Mouse (Mus musculus): ENCODE measurements around the gene Trappc11. TPM values are rescaled to one million over a fixed set of nuclear protein-coding genes. Genes with fewer than 3 reads are reported as not detected.
A peak's percentile ranks its signal among the peaks of the same experiment; 100 is the strongest.
"Not testable (repeated sequence)": the region's sequence is repeated elsewhere in the genome, so short reads cannot be mapped to it uniquely, and the experiment has no call there.

The Trappc11 gene
- total and polyA plus RNA-seq, 2 experiments from 2014 or later, result 26.0 to 48.7 TPM

DNA sequence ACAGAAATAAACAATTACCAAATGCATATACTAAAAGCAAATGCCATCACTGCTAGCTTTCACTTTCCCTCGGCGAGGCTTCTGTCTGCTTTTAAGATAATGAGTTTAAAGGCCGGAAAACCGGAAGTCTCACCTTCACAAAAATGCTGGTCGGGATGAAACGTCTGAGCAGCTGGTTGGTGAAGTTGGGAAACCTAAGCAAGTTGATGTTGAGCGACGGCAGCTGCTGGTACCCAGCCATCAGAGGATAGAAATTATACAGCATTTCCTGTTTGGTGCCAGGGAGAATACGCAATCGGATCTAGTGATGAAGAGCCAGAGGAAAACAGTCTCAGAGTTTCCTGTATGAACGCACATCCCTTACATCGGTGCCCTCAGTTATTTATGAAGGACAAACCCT is 40.2 kb downstream of the Trappc11 start:
- H3K4me3 ChIP-seq (ENCODE audit: low read depth, low read length), result no peak overlapping the region
- no peaks in the 10 kb centered on the region for H3K4me1 ChIP-seq (ENCODE audit: insufficient read depth)
- H3K27ac ChIP-seq (ENCODE audit: low read depth, low read length), result no peak overlapping the region
- H3K36me3 ChIP-seq (ENCODE audit: insufficient read depth), result peaks cover 70% of the 10 kb centered on the region
- H3K9me3 ChIP-seq (ENCODE audit: low read length), result no peaks in the 10 kb centered on the region
- H3K27me3 ChIP-seq (ENCODE audit: insufficient read depth, low read length), result no peaks in the 10 kb centered on the region
- no peak overlapping the region for H3K9ac ChIP-seq
- no peak for ATAC-seq
- DNase-seq, result no peak
- 94% methylated on average over 12 of the region's 12 CpGs for WGBS
- H3K4me2 ChIP-seq (ENCODE audit: low read depth), result no peak overlapping the region
- TF ChIP-seq CTCF (IDR thresholded peaks at IDR 0.05; ENCODE audit: low read depth), result no peak

DNA sequence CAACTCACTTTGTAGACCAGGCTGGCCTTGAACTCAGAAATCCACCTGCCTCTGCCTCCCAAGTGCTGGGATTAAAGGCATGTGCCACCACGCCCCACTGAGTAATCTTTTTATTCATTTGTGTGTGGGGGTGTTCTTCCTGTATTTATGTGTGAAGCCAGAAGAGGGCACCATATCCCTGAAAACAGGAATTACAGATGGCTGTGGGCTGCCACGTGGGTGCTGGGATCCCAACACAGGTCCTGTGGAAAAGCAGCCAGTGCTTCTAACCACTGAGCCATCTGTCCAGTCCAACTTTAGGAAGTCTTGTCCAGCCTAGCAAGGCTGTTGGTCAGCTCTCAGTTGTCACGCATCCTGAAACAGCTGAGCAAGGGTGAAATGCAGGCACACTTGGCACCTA is 46.0 kb downstream of the Trappc11 start:
- DNase-seq (no peak), ATAC-seq (no peak)
- Histone ChIP-seq H3K4me2 (ENCODE audit: low read depth) (no peak overlapping the region), H3K4me1 (ENCODE audit: insufficient read depth) (no peaks in the 10 kb centered on the region), H3K9ac (no peak overlapping the region), H3K4me3 (ENCODE audit: low read depth, low read length) (no peak overlapping the region), H3K27ac (ENCODE audit: low read depth, low read length) (no peak overlapping the region), H3K9me3 (ENCODE audit: low read length) (no peaks in the 10 kb centered on the region), H3K36me3 (ENCODE audit: insufficient read depth) (peaks cover 25% of the 10 kb centered on the region), H3K27me3 (ENCODE audit: insufficient read depth, low read length) (no peaks in the 10 kb centered on the region)
- no peak for TF ChIP-seq CTCF (IDR thresholded peaks at IDR 0.05; ENCODE audit: low read depth)
- WGBS, result 91% methylated on average over 3 of the region's 3 CpGs

GRCm38 (mm10) chr8:47482354-47483071 is 50.8 kb downstream of the Trappc11 start:
- Histone ChIP-seq H3K4me1 (ENCODE audit: insufficient read depth) (no peaks in the 10 kb centered on the region), H3K36me3 (ENCODE audit: insufficient read depth) (0 out of 2 replicates have a peak, but pooled peaks cover 4% of the 10 kb centered on the region), H3K27me3 (ENCODE audit: insufficient read depth, low read length) (no peaks in the 10 kb centered on the region), H3K4me2 (ENCODE audit: low read depth) (no peak overlapping the region), H3K4me3 (ENCODE audit: low read depth, low read length) (no peak overlapping the region), H3K9ac (no peak overlapping the region), H3K9me3 (ENCODE audit: low read length) (no peaks in the 10 kb centered on the region), H3K27ac (ENCODE audit: low read depth, low read length) (no peak overlapping the region)
- DNase-seq (no peak), ATAC-seq (no peak)
- WGBS, result 36% methylated on average over 12 of the region's 12 CpGs
- TF ChIP-seq CTCF (IDR thresholded peaks at IDR 0.05; ENCODE audit: low read depth), result no peak

GRCm38 (mm10) chr8:47480039-47480438 is 53.2 kb downstream of the Trappc11 start:
- H3K9me3 ChIP-seq (ENCODE audit: low read length), result no peaks in the 10 kb centered on the region
- H3K9ac ChIP-seq, result no peak overlapping the region
- H3K4me3 ChIP-seq (ENCODE audit: low read depth, low read length), result no peak overlapping the region
- 60% methylated on average over 7 of the region's 7 CpGs for WGBS
- DNase-seq (peak; percentile 46), ATAC-seq (peak; percentile 78)
- H3K4me2 ChIP-seq (ENCODE audit: low read depth), result no peak overlapping the region
- no peaks in the 10 kb centered on the region for H3K27me3 ChIP-seq (ENCODE audit: insufficient read depth, low read length)
- H3K36me3 ChIP-seq (ENCODE audit: insufficient read depth), result no peaks in the 10 kb centered on the region
- H3K27ac ChIP-seq (ENCODE audit: low read depth, low read length), result no peak overlapping the region
- TF ChIP-seq CTCF (IDR thresholded peaks at IDR 0.05; ENCODE audit: low read depth), result no peak
- no peaks in the 10 kb centered on the region for H3K4me1 ChIP-seq (ENCODE audit: insufficient read depth)

DNA sequence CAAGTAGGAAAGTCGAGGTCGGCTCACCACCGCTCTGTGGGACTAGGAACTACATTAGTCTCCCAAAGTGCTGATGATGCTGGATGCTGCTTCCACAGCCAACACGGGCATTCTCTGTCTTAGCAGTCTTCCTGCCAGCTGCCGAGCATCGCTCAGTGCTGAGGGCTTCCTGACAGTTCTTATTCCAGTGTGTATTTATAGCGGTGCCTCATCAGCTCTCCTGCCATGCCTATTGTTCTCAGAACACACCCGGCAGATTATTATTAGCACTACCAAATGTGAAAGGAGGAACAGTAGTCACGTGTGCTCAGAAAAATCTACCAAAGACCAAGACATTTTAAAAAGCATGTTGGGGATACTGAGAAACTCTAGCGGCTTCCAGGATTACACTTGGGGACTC is 71.6 kb downstream of the Trappc11 start:
- peak; percentile 54 for DNase-seq
- no peak overlapping the region for H3K9ac ChIP-seq
- WGBS, result 64% methylated on average over 10 of the region's 10 CpGs
- no peaks in the 10 kb centered on the region for H3K27me3 ChIP-seq (ENCODE audit: insufficient read depth, low read length)
- peak overlapping the region; percentile 29; the same call in 1 of the 2 replicates for H3K27ac ChIP-seq (ENCODE audit: low read depth, low read length)
- 0 out of 2 replicates have a peak, but pooled peaks cover 5% of the 10 kb centered on the region for H3K9me3 ChIP-seq (ENCODE audit: low read length)
- no peaks in the 10 kb centered on the region for H3K36me3 ChIP-seq (ENCODE audit: insufficient read depth)
- ATAC-seq, result peak; percentile 96
- no peak for TF ChIP-seq CTCF (IDR thresholded peaks at IDR 0.05; ENCODE audit: low read depth)
- H3K4me2 ChIP-seq (ENCODE audit: low read depth), result no peak overlapping the region
- H3K4me3 ChIP-seq (ENCODE audit: low read depth, low read length), result no peak overlapping the region
- H3K4me1 ChIP-seq (ENCODE audit: insufficient read depth), result no peaks in the 10 kb centered on the region

DNA sequence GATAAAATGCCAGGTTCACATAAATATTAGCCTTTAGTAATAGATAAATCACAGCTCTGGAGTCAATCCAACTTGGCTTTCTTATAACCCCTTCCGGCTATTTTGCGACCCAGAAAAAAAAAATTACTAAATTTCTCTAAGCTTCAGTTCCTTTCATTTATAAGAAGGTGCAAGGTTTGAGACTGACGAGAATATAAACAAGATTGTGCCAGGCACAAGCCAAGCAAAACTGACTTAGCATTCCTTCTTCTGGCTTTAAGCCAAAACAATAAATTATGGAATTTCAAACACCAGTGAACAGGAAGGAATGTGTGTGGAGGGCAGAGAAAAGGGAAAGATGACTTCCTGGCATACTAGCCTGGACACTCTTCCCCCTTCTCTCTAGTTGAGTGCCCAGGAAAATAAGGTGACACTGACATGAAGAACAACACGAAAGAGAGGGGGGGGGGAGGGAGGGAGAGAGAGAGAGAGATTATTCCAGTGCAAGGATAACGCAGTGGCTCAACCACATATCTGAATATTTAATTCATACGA is 74.0 kb downstream of the Trappc11 start:
- Histone ChIP-seq H3K4me3 (ENCODE audit: low read depth, low read length) (no peak overlapping the region), H3K36me3 (ENCODE audit: insufficient read depth) (no peaks in the 10 kb centered on the region), H3K27ac (ENCODE audit: low read depth, low read length) (no peak overlapping the region), H3K27me3 (ENCODE audit: insufficient read depth, low read length) (no peaks in the 10 kb centered on the region), H3K4me1 (ENCODE audit: insufficient read depth) (no peaks in the 10 kb centered on the region), H3K9ac (no peak overlapping the region), H3K4me2 (ENCODE audit: low read depth) (no peak overlapping the region), H3K9me3 (ENCODE audit: low read length) (0 out of 2 replicates have a peak, but pooled peaks cover 5% of the 10 kb centered on the region)
- 82% methylated on average over 6 of the region's 6 CpGs for WGBS
- DNase-seq (no peak), ATAC-seq (no peak)
- TF ChIP-seq CTCF (IDR thresholded peaks at IDR 0.05; ENCODE audit: low read depth), result no peak

GRCm38 (mm10) chr8:47458591-47458990 is 74.7 kb downstream of the Trappc11 start:
- ATAC-seq (no peak), DNase-seq (no peak)
- WGBS, result 95% methylated on average over 10 of the region's 10 CpGs

GRCm38 (mm10) chr8:47449211-47449610 is 84.1 kb downstream of the Trappc11 start:
- not testable (repeated sequence) for ATAC-seq; H3K4me3 ChIP-seq (ENCODE audit: low read depth, low read length); H3K27me3 ChIP-seq (ENCODE audit: insufficient read depth, low read length); H3K9me3 ChIP-seq (ENCODE audit: low read length); H3K36me3 ChIP-seq (ENCODE audit: insufficient read depth); H3K4me1 ChIP-seq (ENCODE audit: insufficient read depth); H3K27ac ChIP-seq (ENCODE audit: low read depth, low read length); H3K9ac ChIP-seq; H3K4me2 ChIP-seq (ENCODE audit: low read depth); DNase-seq
- WGBS, result 99% methylated on average over 2 of the region's 2 CpGs

More at GRCm38 (mm10) chr8:47458591-47458990, 74.7 kb downstream of the Trappc11 start:
- Histone ChIP-seq H3K27me3 (ENCODE audit: insufficient read depth, low read length) (no peaks in the 10 kb centered on the region), H3K4me2 (ENCODE audit: low read depth) (no peak overlapping the region), H3K4me3 (ENCODE audit: low read depth, low read length) (no peak overlapping the region), H3K27ac (ENCODE audit: low read depth, low read length) (no peak overlapping the region), H3K36me3 (ENCODE audit: insufficient read depth) (no peaks in the 10 kb centered on the region), H3K4me1 (ENCODE audit: insufficient read depth) (no peaks in the 10 kb centered on the region), H3K9me3 (ENCODE audit: low read length) (0 out of 2 replicates have a peak, but pooled peaks cover 5% of the 10 kb centered on the region), H3K9ac (no peak overlapping the region)
- TF ChIP-seq CTCF (IDR thresholded peaks at IDR 0.05; ENCODE audit: low read depth), result no peak
